Mouse (Mus musculus) heart, embryonic 11.5 days (tissue): Measurements from ENCODE around the gene Inpp5e. TPM values are rescaled to one million over a fixed set of nuclear protein-coding genes. Genes with fewer than 3 reads are reported as not detected.
"Not testable (repeated sequence)": the region's sequence is repeated elsewhere in the genome, so short reads cannot be mapped to it uniquely, and the experiment has no call there.

Experiments
- ATAC-seq: fragments of 200-750 bp; cut with Nextera tagmentation; replicated peaks from 2 replicates; pipeline ENCODE4 v1.8.0; 2017; ENCODE audit warnings: moderate library complexity; ENCODE audit not compliant: insufficient number of reproducible peaks, low FRiP score, low TSS enrichment
- H3K27ac ChIP-seq: fragments of 300-500 bp; sonication (generic); 2 replicates; pipeline ENCODE4 v1.5.1; 2014; ENCODE audit warnings: mild to moderate bottlenecking, low read depth, low read length
- H3K27me3 ChIP-seq: fragments of 300-500 bp; sonication (generic); 2 replicates; pipeline ENCODE4 v1.6.1; 2014; ENCODE audit warnings: mild to moderate bottlenecking, low read length, mixed read lengths; ENCODE audit not compliant: control insufficient read depth, insufficient read depth
- H3K36me3 ChIP-seq: fragments of 300-500 bp; sonication (generic); 2 replicates; pipeline ENCODE4 v1.6.1; 2014; ENCODE audit warnings: mild to moderate bottlenecking, low read length, moderate library complexity, mixed read lengths; ENCODE audit not compliant: control insufficient read depth, insufficient read depth
- H3K4me1 ChIP-seq: fragments of 300-500 bp; sonication (generic); 2 replicates; pipeline ENCODE4 v1.6.1; 2014; ENCODE audit warnings: low read length; ENCODE audit not compliant: control insufficient read depth, insufficient read depth
- H3K4me2 ChIP-seq: fragments of 300-500 bp; sonication (generic); 2 replicates; pipeline ENCODE4 v1.6.1; 2014; ENCODE audit warnings: mild to moderate bottlenecking, moderate library complexity
- H3K4me3 ChIP-seq: fragments of 300-500 bp; sonication (generic); 2 replicates; pipeline ENCODE4 v1.5.1; 2014; ENCODE audit warnings: low read depth, low read length
- H3K9ac ChIP-seq: fragments of 300-500 bp; sonication (generic); 2 replicates; pipeline ENCODE4 v1.6.1; 2014; ENCODE audit warnings: mild to moderate bottlenecking, low read depth, low read length, moderate library complexity
- H3K9me3 ChIP-seq: fragments of 300-500 bp; sonication (generic); replicated peaks from 2 replicates; pipeline ENCODE4 v1.6.1; 2016; ENCODE audit warnings: low read length; ENCODE audit not compliant: control insufficient read depth
- WGBS: fragments of 180-500 bp; shearing (Covaris S2); extraction: QIAGEN DNeasy Blood & Tissue Kit; methylation state at CpG from one replicate; pipeline ENCODE4 v1.1.7; 2014; ENCODE audit not compliant: insufficient replicate concordance; 5-methylcytosine and 5-hydroxymethylcytosine counted together
- polyA plus RNA-seq: library from polyadenylated mRNA; unstranded; fragments of >200 nt; fragmentation: Nextera tagmentation; extraction: Ambion mirVana; gene quantifications from 2 replicates; pipeline ENCODE4 v1.2.1, GENCODE M21; 2014

Gene Inpp5e
- polyA plus RNA-seq, 1 experiment from 2014 or later: 14.2 TPM

GRCm38 (mm10) chr2:26388682-26389153 is 20.3 kb downstream of the Inpp5e start:
- Histone ChIP-seq H3K4me2 (peak overlapping the region; percentile 90), H3K27me3 (no peaks in the 10 kb centered on the region), H3K27ac (peak overlapping the region; percentile 50; the same call in 1 of the 2 replicates), H3K36me3 (peaks cover 47% of the 10 kb centered on the region), H3K9ac (peak overlapping the region; percentile 82), H3K9me3 (no peaks in the 10 kb centered on the region), H3K4me1 (peaks cover 9% of the 10 kb centered on the region), H3K4me3 (peak overlapping the region; percentile 97)
- under 1% methylated on average over 40 of the region's 45 CpGs for WGBS
- peak; percentile 56 for ATAC-seq

- no peaks in the 10 kb centered on the region for H3K9me3 ChIP-seq
- ATAC-seq: no peak
- no peak overlapping the region for H3K27ac ChIP-seq
- no peaks in the 10 kb centered on the region for H3K27me3 ChIP-seq
- H3K4me1 ChIP-seq: peaks cover 9% of the 10 kb centered on the region
- peak overlapping the region; percentile 90 for H3K4me2 ChIP-seq
- no peak overlapping the region for H3K9ac ChIP-seq
- H3K4me3 ChIP-seq: no peak overlapping the region
- WGBS: 83% methylated on average over 3 of the region's 3 CpGs
- H3K36me3 ChIP-seq: peaks cover 48% of the 10 kb centered on the region
Measured at GRCm38 (mm10) chr2:26387713-26388112, 21.3 kb downstream of the Inpp5e start.

- ATAC-seq: 0 out of 2 replicates have a peak, but pooled peaks have one; percentile 6
- H3K27ac ChIP-seq: not testable (repeated sequence)
Measured at GRCm38 (mm10) chr2:26380871-26381270, 28.1 kb downstream of the Inpp5e start.

GRCm38 (mm10) chr2:26380131-26380771 is 28.8 kb downstream of the Inpp5e start, which contains the start of gene Snapc4:
Snapc4 (minus strand) TSS chr2:26380653.
- Histone ChIP-seq H3K36me3 (peaks cover 42% of the 10 kb centered on the region), H3K27me3 (no peaks in the 10 kb centered on the region), H3K4me2 (peak within 1 kb of the TSS; percentile 92), H3K9me3 (no peaks in the 10 kb centered on the region), H3K4me3 (peak within 1 kb of the TSS; percentile 89), H3K9ac (peak within 1 kb of the TSS; percentile 85), H3K4me1 (peaks cover 4% of the 10 kb centered on the region), H3K27ac (no peak within 1 kb of the TSS)
- ATAC-seq: peak; percentile 87
- WGBS: under 1% methylated on average over 38 of the region's 38 CpGs

More at GRCm38 (mm10) chr2:26380871-26381270, 28.1 kb downstream of the Inpp5e start:
- H3K4me2 ChIP-seq: peak overlapping the region; percentile 92
- peak overlapping the region; percentile 85 for H3K9ac ChIP-seq
- H3K27me3 ChIP-seq, H3K4me1 ChIP-seq, H3K9me3 ChIP-seq: not testable (repeated sequence)
- H3K36me3 ChIP-seq: peaks cover 41% of the 10 kb centered on the region
- peak overlapping the region; percentile 89 for H3K4me3 ChIP-seq
- WGBS: 30% methylated on average over 6 of the region's 6 CpGs

GRCm38 (mm10) chr2:26372396-26372795 is 36.6 kb downstream of the Inpp5e start:
- WGBS: 88% methylated on average over 8 of the region's 8 CpGs
- no peak for ATAC-seq
- Histone ChIP-seq H3K9me3 (no peaks in the 10 kb centered on the region), H3K27ac (no peak overlapping the region), H3K4me3 (no peak overlapping the region), H3K9ac (no peak overlapping the region), H3K27me3 (no peaks in the 10 kb centered on the region), H3K4me1 (no peaks in the 10 kb centered on the region), H3K4me2 (no peak overlapping the region), H3K36me3 (peaks cover 49% of the 10 kb centered on the region)

GRCm38 (mm10) chr2:26368572-26368971 is 40.4 kb downstream of the Inpp5e start:
- no peaks in the 10 kb centered on the region for H3K27me3 ChIP-seq
- H3K27ac ChIP-seq: no peak overlapping the region
- H3K4me1 ChIP-seq: peaks cover 4% of the 10 kb centered on the region; the same call in 1 of the 2 replicates
- ATAC-seq: no peak
- no peak overlapping the region for H3K9ac ChIP-seq
- no peak overlapping the region for H3K4me2 ChIP-seq
- H3K36me3 ChIP-seq: peaks cover 43% of the 10 kb centered on the region
- no peak overlapping the region for H3K4me3 ChIP-seq
- 73% methylated on average over 1 of the region's 1 CpGs for WGBS
- no peaks in the 10 kb centered on the region for H3K9me3 ChIP-seq

GRCm38 (mm10) chr2:26367911-26368310 is 41.1 kb downstream of the Inpp5e start:
- H3K4me3 ChIP-seq: no peak overlapping the region
- no peaks in the 10 kb centered on the region for H3K9me3 ChIP-seq
- WGBS: 87% methylated on average over 6 of the region's 6 CpGs
- H3K4me1 ChIP-seq: peaks cover 4% of the 10 kb centered on the region; the same call in 1 of the 2 replicates
- H3K9ac ChIP-seq: no peak overlapping the region
- H3K4me2 ChIP-seq: no peak overlapping the region
- no peak overlapping the region for H3K27ac ChIP-seq
- H3K36me3 ChIP-seq: peaks cover 37% of the 10 kb centered on the region
- no peak for ATAC-seq
- no peaks in the 10 kb centered on the region for H3K27me3 ChIP-seq

GRCm38 (mm10) chr2:26364738-26365465 is 44.1 kb downstream of the Inpp5e start:
- H3K9me3 ChIP-seq: no peaks in the 10 kb centered on the region
- peak overlapping the region; percentile 5 for H3K27ac ChIP-seq
- no peak overlapping the region for H3K4me3 ChIP-seq
- ATAC-seq: no peak
- no peak overlapping the region for H3K9ac ChIP-seq
- H3K4me1 ChIP-seq: peaks cover 4% of the 10 kb centered on the region; the same call in 1 of the 2 replicates
- H3K36me3 ChIP-seq: peaks cover 26% of the 10 kb centered on the region
- 71% methylated on average over 10 of the region's 10 CpGs for WGBS
- H3K4me2 ChIP-seq: no peak overlapping the region
- H3K27me3 ChIP-seq: no peaks in the 10 kb centered on the region
